Mouse (Mus musculus) erythroblast, embryonic 14.5 days (primary cell): ENCODE measurements around the gene Eif6.

Experiments
- GATA1 ChIP-seq: IDR thresholded peaks from 2 replicates; pipeline ENCODE4 v1.6.1; 2012; ENCODE audit warnings: low read length, inconsistent platforms, mixed read lengths
- TAL1 ChIP-seq: IDR thresholded peaks from 3 replicates; pipeline ENCODE4 v1.6.1; 2012; ENCODE audit warnings: low read length, inconsistent platforms, mixed read lengths

DNA sequence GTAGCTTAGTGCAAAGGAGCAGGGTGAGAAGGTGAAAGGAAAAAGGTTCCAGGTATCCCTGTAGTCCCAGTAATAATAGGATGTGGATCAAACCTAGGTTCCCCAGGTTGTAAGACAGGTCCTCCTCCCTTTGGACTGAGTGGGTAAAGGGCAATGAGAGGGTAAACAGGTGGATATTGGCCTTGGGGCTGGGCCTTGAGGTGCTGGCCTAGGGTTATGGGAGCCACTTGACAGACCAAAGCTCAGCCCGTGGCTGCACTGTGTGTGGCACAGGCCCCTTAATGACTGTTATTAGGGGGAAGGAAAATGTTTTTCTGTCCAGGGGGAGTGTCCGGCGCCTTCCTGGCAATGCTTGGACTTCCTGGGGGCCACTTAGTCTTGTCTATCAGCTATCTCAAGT is 11.2 kb upstream of the Eif6 start:
- TF ChIP-seq TAL1: no peak
- TF ChIP-seq GATA1: no peak
